Mouse (Mus musculus): ENCODE data around the gene Fam162b.

Gene Fam162b

DNA sequence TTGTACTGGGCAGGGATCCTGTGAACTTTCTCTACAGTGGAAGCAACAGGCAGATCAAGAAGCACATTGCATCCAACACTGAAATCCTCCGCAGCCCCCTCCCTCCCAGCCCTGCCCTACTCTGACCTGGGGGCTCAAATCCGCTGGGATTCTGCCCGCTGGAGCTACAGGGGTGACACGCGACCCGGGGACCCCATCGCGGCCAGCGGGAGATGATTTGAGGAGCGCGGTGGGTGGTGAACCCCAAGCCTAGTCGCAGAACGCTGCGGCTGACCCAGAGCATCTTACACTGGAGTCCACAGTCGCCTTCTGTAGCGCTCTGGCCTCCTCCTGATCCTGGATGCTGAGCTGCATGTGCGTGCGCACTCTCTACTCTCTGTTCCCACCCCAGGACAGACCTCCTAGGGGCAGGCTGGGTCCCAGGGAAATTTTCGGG is at the start of gene Fam162b:
Gene Fam162b, minus strand, starts transcription at position 379 of the 436 bp plus-strand sequence.
- no peak for DNase-seq (ENCODE audit: low spot score)

DNA sequence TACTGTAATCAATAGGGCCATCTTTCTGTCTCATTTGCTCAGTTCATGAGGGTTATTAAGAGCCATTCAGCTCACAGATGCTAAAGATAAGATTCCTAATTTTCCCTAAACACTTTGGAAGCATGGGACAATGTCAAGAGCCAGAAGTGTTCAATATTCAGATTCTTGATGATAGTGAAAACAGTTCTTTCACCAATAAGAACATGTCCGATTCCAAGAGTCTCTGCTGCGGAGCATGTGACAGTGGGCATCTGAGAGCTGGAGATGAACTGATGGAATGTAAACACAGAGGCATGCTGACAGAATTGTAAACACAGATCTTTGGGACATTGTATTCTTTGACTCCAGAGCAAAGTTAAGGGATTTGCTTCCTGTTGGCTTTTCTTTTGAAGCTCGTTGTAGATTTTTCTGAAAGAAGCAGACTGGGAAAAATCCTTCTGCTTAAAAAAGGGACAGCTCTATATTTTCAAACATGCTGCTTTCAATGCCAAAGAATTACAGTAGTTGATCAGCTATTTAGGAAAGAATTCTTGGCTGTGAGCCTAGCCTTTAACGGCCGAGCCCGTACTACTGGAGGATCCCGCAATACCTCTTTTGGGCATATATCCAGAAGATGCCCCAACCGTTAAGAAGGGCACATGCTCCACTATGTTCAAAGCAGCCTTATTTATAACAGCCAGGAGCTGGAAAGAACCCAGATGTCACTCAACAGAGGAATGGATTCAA is 41.3 kb upstream of the Fam162b start, which contains the start of gene Gprc6a:
Gene Gprc6a, minus strand, starts transcription at position 51 of the 726 bp plus-strand sequence.
- DNase-seq (ENCODE audit: low spot score) = no peak

- DNase-seq (ENCODE audit: low spot score) = no peak
These were observed 30.9 kb upstream of the Fam162b start for GRCm38 (mm10) chr10:51621193-51621592.

- no peak for DNase-seq (ENCODE audit: low spot score)
These were observed 29.8 kb upstream of the Fam162b start for GRCm38 (mm10) chr10:51620126-51620525.

DNA sequence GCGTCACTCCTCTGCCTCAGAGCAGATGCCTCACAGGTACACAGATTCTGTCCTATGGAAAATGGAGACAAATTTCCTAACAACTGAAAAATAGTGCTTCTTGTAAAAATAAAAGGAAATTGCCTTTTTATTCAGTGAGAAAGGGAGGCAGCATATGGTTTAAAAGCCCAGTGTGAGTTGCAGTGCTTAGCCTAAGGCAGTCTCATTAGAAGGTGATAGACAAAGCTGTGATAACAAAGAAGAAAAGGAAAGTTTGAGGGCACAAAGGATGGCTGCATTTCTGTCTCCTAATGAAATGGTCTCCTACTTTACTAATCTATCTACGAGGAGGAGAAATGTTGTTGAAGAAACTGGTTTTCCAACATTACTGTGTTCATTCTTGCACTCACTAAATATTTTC is 28.2 kb upstream of the Fam162b start:
- no peak for DNase-seq (ENCODE audit: low spot score)

- DNase-seq (ENCODE audit: low spot score) = no peak
These were observed 24.7 kb upstream of the Fam162b start for GRCm38 (mm10) chr10:51614826-51615590.

GRCm38 (mm10) chr10:51613421-51613820 is 23.1 kb upstream of the Fam162b start:
- no peak for DNase-seq (ENCODE audit: low spot score)

GRCm38 (mm10) chr10:51611969-51612682 is 21.8 kb upstream of the Fam162b start:
- DNase-seq (ENCODE audit: low spot score) = no peak

GRCm38 (mm10) chr10:51609741-51610425 is 19.6 kb upstream of the Fam162b start:
- no peak for DNase-seq (ENCODE audit: low spot score)

- no peak for DNase-seq (ENCODE audit: low spot score)
These were observed 6.8 kb upstream of the Fam162b start for GRCm38 (mm10) chr10:51596928-51597635.

DNA sequence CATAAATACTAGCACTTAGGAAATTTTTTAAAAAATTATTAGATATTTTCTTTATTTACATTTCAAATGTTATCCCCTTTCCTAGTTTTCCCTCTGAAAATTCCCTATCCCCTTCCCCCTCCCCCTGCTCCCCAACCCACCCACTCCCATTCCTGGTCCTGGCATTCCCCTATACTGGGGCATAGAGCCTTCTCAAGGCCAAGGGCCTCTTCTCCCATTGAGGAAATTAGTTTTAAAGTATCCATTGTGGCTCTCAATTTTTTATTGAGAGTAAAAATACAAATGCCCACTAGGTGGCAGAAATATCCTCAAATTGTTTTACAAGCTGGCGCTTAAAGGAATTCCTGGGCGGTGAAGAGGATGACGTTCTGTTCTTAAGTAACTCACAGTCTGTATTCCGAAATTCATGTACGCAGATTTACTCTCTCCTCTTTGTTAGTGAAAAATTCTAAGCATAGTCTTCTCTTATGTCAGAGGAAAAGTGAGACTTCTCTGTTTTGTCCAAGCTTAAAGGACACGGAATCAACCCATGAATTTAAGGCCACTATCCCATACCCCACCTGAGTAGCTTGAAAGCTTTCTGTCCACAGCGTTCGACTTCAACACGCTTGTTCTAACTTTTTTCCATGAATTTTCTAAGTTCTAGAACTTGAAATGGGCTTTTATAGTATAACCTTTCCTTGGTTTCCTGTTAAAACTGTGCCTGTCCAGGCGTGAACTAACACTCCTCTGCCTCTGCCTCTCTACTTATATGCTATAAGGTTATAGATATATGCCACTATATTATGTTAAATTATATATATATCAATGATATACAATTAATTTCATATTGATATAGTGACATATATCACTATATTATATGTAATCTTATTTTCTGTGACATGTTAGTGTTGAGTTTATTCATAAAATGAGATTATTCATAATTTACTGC is 4.9 kb upstream of the Fam162b start:
- DNase-seq (ENCODE audit: low spot score) = no peak

DNA sequence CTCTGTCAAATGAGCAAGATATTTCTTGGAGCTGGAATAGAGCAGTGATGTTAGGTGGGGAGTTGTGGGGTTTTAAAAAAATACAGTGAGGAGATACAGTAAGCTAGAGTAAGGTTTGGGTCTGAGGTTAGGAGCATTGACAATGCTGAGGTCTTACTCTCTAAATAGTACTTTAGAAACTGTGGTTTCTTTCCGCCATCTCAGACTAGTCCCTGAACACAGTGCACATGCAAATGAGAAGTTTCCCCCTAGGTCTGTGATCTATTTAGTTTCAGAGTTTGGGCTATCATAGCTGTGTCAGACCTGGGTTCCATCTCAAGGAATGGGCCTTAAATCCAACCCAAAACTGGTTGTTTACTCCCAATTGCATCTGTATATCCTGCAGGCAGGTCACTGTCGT is 1.3 kb upstream of the Fam162b start:
- DNase-seq (ENCODE audit: low spot score) = no peak

DNA sequence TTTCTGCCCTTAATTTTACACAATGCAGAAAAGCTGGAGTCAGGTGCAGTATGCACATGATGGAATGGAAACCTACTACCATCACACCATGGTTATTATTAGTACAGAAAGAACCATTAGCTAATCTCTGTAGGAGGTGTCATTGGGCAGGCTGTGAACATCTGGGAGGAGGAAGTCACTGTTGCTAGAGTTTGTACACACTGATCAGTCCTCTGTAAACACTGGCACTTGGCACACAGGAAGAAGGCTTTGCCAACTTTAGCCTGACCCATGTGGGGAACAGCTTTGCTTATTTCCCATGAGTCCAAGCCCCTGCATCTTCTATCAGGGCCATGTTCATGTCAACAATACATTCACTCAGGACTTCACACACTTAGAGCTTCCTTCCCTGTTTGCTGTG is 5.4 kb downstream of the Fam162b start:
- no peak for DNase-seq (ENCODE audit: low spot score)

DNA sequence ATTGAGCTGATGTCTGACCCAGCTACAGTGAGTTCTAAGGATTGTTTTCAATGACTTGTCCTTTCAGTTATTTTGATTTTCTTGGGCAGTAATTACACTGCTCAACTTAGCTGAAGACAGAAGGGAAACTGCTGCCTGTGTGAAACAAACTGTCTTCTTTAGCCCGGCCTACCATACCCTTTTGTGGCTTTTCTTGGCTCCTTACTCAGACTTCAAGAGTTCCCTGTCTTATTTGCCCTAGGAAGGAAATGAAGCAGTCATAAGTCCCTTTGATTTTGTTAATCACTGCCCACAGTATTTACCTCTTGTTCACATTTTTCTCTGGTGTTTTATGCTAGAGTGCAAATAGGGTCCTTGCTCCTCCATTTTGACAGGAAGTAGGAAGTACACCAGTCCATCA is 5.9 kb downstream of the Fam162b start:
- no peak for DNase-seq (ENCODE audit: low spot score)

DNA sequence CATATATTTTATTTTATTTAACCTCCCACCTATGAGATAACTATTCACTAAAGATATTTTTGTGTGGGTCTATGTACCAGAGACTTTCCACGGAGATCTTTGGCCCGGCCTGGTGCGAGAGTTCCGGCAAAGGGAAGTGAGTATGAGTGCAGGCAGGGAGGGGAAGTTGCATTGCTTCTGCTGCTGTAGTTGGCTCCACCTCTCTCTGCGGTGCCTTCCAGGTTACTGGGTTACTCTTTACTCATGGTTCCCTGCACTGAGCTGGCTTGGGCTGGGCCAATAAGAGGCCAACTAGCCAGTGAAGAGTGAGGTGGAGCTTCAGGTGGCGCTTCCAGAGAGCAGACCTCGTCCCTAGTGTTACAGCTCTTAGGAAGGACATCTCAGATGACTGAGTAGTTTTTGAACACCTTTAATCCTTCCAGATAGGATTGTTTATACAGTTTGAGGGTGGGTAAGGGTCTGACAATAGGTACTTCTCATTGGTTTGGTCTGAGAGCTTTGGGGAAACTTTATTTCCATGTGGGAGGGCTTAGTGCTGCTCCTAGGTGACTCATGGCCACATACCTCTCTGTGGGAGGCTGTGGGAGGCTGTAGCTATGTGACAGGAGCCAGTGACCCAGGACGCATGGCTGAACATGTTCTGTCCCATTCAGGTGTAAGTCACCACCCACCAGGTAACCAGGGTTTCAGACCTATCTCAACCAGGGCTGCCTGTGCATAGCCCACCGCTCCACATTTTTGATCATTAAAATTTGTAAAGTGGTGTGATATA is 18.9 kb downstream of the Fam162b start:
- DNase-seq (ENCODE audit: low spot score) = no peak

DNA sequence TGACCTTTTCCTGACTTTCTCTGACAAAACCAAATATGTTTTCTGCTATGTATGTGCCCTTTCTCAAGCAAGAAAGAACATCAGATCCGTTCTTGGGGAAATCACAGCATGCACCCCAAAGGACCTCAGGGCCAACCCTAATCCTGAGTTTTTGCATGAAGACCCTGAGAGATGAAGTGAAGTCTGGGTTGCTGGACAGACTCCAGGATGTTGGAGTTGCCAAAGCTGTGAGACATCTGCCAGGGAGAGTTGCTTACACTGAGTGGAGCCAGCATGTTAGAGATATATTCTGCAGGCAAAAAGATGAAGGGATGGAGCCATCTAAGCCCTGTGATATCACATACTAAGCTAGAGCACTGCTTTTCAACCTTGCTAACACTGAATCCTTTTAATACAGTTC is 34.3 kb downstream of the Fam162b start:
- no peak for DNase-seq (ENCODE audit: low spot score)

GRCm38 (mm10) chr10:51553348-51554123 is 36.8 kb downstream of the Fam162b start:
- peak; percentile 34 for DNase-seq (ENCODE audit: low spot score)
